Mouse (Mus musculus) lung, postnatal 36 days (tissue): ENCODE data around the gene Cblb.
A peak's percentile ranks its signal among the peaks of the same experiment; 100 is the strongest.

ENCODE experiments used
- DNase-seq: peaks from one replicate; pipeline ENCODE4 v3.0.0; 2022; ENCODE audit warnings: mixed read lengths

Gene Cblb

GRCm38 (mm10) chr16:52222896-52223295 is 191.9 kb downstream of the Cblb start:
- no peak for DNase-seq

GRCm38 (mm10) chr16:52229446-52229845 is 198.4 kb downstream of the Cblb start:
- peak; percentile 43 for DNase-seq

DNA sequence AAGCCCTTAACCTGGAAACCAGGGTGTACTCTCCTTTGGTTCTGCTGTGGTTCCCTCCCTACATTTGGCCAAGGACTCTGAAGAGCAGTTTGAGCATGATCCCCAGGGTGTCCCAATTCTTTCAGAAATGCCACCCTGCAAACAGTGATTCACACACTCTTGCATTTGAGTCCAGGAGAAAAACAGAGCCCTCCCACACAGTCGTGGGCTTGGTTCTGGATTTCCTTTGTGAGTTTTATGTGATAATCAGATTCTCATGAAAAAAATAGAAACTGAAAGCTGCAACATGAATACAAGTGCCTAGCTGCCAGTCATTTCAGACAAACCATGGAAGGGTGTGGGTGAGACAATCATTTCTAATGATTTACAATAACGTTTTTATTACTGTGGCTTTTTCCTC is 198.9 kb downstream of the Cblb start:
- DNase-seq: no peak

DNA sequence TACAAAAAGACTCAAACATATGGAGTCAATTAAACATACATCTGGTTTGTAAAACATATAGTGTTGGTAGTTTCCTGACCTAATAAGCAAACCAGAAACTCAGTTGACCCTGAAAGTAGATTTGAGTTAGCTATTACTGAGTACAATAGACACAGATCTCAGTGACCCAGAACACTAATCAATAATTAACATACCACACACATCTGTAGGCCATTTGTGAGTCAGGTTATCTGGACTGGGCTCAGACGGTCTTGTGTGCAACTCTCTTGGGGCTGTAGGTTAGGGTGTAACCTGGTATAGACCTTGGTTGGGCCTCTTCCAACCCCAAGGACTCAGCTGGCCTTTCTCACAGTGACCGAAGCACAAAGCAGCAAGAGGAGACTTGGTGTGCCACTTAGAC is 211.1 kb downstream of the Cblb start:
- DNase-seq: no peak

DNA sequence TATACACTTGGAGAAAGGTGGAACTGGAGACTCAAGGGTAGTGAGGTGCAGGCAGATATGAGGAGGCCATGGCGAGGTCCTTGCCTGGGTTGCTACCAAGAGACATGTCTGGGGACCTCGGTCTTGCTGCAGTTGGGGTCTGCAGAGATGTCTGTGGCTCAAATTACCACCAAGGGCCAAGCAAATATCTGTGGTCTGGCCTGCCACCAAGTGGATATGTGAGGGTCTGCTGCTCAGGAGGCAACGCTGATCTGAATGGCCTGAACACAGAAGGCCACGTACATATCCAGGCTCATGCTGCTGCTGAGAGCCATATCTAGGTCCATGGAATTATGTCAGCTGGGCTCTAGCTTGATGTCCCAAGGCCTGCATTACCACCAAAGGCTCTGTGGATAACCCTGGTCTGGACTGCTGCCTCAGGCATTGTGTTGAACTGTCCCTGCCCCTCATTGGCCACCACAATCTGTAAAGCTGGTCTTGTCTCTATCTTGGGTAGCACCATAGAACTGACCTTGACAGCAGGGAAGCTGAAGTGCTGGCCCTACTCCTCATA is 212.5 kb downstream of the Cblb start:
- no peak for DNase-seq

DNA sequence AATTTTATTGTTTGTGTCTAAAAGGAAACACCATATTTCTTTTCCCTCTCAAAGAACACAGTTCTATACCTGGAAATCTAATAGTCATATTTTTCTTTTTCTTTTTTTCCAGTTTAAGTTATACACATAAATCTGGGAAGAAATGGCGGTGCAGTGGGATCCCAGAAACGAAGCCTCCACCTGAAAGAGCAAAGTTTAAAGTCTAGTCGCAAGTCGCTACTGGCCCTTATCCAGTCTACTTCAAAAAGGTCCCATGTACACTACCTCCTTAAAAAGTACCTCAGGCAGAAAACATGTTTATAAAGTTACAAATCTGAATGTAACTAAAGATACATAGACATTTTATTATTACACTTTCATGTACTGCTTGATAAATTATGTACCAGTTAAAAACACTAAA is 219.2 kb downstream of the Cblb start:
- DNase-seq: no peak

DNA sequence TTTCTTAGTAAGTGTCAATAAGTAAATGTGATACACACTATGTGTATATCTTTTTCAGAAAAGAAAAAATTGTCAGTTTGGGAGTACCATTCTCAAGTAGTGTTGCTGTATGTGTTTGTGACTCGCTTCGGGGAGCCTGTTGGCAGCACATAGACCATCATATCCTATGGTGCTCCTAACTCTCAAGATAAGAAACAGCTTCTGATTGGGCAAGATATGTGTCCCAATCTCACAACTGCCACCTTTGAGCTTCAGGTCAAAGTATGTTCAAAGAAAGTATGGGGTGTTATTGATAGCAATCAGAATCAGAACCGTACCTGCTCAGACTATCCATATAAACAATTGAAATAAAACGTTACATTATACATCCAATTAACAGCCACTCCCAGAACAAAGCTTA is 219.9 kb downstream of the Cblb start:
- DNase-seq: no peak
